Mouse (Mus musculus): Measurements from ENCODE around the gene Thsd7a. TPM values are rescaled to one million over a fixed set of nuclear protein-coding genes. Genes with fewer than 3 reads are reported as not detected.

The Thsd7a gene
- polyA plus RNA-seq, 1 experiment from 2014 or later: 29.8 TPM

DNA sequence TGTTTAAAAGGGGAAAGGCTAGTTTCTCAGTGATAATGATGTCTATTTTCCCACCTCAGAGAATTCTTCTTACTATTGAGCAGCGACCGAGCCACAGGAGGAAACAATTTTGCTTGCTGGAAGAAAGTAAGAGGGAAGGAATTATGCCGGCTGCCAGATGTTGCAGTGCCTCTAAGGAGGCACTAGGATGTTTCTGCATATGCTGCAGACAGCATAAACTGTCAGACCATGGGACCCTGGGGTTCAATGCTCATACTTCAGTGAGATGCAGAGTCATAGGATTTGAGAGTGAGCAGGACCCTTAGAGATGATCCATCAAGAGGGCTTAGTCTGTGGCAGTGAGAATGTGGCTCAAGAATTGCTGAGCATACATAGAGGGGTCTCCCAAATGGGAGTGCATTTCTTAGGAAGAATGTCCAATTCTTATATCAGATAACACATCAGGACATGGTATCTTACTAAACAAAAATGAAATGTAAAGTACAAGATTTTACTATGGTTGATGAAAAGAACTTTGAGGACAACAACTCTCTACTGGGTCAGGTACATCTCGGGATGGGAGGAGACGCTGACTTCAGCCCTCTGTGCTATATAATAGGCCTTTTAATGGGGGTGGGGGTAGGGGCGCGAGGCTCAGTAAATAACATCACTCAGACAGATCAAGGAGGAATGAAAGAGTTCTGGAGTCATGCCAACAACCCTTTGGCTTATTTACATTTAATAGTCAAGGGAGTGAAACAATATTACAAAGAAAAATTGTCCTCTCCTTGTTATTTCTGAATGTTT lies 281.7 kb downstream of the Thsd7a start:
- H3K36me3 ChIP-seq: no peaks in the 10 kb centered on the region
- no peaks in the 10 kb centered on the region for H3K9me3 ChIP-seq
- no peak for DNase-seq (ENCODE audit: low spot score)
- H3K27ac ChIP-seq: no peak overlapping the region
- H3K4me3 ChIP-seq: no peak overlapping the region
- peaks cover 14% of the 10 kb centered on the region for H3K4me1 ChIP-seq (replicated peaks)
- WGBS: 72% methylated on average over 7 of the region's 7 CpGs
- H3K27me3 ChIP-seq (ENCODE audit: insufficient read depth, poor library complexity, severe bottlenecking): no peaks in the 10 kb centered on the region

GRCm38 (mm10) chr6:12458841-12459240 lies 290.4 kb downstream of the Thsd7a start:
- Histone ChIP-seq H3K27me3 (ENCODE audit: insufficient read depth, poor library complexity, severe bottlenecking) (no peaks in the 10 kb centered on the region), H3K36me3 (no peaks in the 10 kb centered on the region), H3K9me3 (no peaks in the 10 kb centered on the region), H3K27ac (no peak overlapping the region), H3K4me1 (replicated peaks) (no peaks in the 10 kb centered on the region), H3K4me3 (no peak overlapping the region)
- DNase-seq (ENCODE audit: low spot score): no peak
- 93% methylated on average over 4 of the region's 4 CpGs for WGBS

DNA sequence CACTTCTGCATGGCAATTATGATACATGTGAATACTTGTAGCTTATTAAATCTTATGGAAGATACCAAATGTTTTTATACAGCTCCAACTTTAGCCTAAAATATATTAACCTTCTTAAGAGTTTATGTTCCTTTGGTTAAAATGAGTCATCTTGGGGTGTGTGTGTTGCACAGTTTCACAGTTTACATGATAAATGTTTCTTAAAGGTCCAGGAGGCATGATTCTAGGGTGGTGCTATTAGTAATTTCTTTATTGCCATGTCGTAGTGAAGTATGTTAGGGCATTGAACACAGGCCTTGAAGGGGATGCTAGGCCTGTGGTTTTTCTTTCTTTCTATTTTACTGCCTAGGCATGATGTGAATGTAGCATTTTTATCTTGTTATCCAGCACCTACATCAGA lies 291.8 kb downstream of the Thsd7a start:
- DNase-seq (ENCODE audit: low spot score): no peak
- H3K9me3 ChIP-seq: no peaks in the 10 kb centered on the region
- H3K4me1 ChIP-seq (replicated peaks): no peaks in the 10 kb centered on the region
- H3K27me3 ChIP-seq (ENCODE audit: insufficient read depth, poor library complexity, severe bottlenecking): no peaks in the 10 kb centered on the region
- H3K4me3 ChIP-seq: no peak overlapping the region
- no peak overlapping the region for H3K27ac ChIP-seq
- WGBS: 90% methylated on average over 1 of the region's 1 CpGs
- H3K36me3 ChIP-seq: no peaks in the 10 kb centered on the region

DNA sequence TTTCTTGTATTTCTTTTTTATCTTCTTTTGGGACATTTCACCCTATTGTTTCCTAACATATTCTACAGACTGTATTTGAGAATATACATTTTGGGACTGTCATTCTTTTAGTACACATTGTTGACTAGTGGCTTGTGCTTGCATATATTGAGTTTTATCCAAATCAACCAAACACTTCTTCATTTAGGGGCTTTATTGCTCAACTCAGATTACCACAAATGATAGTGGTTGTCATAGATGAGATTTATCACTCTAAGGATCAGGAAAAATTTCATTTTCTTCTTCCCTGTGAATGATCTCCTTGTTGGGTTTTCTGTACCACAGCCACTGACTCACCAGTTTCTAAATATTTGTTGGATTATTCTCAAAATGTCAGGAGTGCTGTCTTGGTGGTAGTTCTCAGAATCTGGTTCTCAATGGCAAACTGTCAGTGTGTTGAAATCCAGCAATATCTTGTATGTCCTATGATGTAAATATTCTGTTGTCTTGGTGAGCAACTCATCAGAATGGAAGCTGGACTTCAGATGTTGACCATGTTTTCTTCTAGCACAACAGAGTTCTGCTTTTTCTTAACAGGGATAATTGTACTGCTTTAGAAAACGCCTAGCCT lies 294.2 kb downstream of the Thsd7a start:
- WGBS: 78% methylated on average over 1 of the region's 1 CpGs
- no peaks in the 10 kb centered on the region for H3K4me1 ChIP-seq (replicated peaks)
- H3K9me3 ChIP-seq: no peaks in the 10 kb centered on the region
- H3K36me3 ChIP-seq: no peaks in the 10 kb centered on the region
- H3K4me3 ChIP-seq: no peak overlapping the region
- H3K27ac ChIP-seq: no peak overlapping the region
- no peaks in the 10 kb centered on the region for H3K27me3 ChIP-seq (ENCODE audit: insufficient read depth, poor library complexity, severe bottlenecking)
- no peak for DNase-seq (ENCODE audit: low spot score)

GRCm38 (mm10) chr6:12454132-12454531 lies 295.1 kb downstream of the Thsd7a start:
- no peaks in the 10 kb centered on the region for H3K36me3 ChIP-seq
- no peak overlapping the region for H3K4me3 ChIP-seq
- no peak overlapping the region for H3K27ac ChIP-seq
- DNase-seq (ENCODE audit: low spot score): no peak
- 72% methylated on average over 3 of the region's 3 CpGs for WGBS
- H3K4me1 ChIP-seq (replicated peaks): no peaks in the 10 kb centered on the region
- H3K9me3 ChIP-seq: no peaks in the 10 kb centered on the region
- H3K27me3 ChIP-seq (ENCODE audit: insufficient read depth, poor library complexity, severe bottlenecking): no peaks in the 10 kb centered on the region

- DNase-seq (ENCODE audit: low spot score): no peak
- H3K4me3 ChIP-seq: no peak overlapping the region
- no peaks in the 10 kb centered on the region for H3K9me3 ChIP-seq
- 89% methylated on average over 3 of the region's 3 CpGs for WGBS
- no peaks in the 10 kb centered on the region for H3K27me3 ChIP-seq (ENCODE audit: insufficient read depth, poor library complexity, severe bottlenecking)
- H3K4me1 ChIP-seq (replicated peaks): no peaks in the 10 kb centered on the region
- H3K27ac ChIP-seq: no peak overlapping the region
- no peaks in the 10 kb centered on the region for H3K36me3 ChIP-seq
Measured at GRCm38 (mm10) chr6:12448851-12449250, 300.4 kb downstream of the Thsd7a start.

DNA sequence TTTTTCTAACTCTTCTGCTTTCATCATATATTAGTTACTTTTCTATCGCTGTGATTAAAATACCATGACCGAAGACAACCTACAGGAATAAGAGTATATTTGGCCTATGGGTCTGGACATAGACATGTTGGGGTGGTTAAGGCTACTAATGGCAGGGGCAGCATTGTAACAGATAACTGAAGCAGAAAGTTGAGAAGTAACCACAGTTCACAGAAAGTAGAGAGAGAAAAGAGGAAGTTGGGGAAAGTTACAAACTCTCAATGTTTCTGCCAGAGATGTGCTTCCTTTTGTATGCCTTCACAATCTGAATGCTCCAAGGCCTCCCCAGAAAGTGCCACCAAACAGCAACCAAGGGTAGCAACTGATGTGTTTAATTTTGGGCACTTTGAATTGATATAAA lies 303.7 kb downstream of the Thsd7a start:
- no peak overlapping the region for H3K27ac ChIP-seq
- 97% methylated on average over 2 of the region's 2 CpGs for WGBS
- H3K4me3 ChIP-seq: no peak overlapping the region
- no peaks in the 10 kb centered on the region for H3K9me3 ChIP-seq
- no peaks in the 10 kb centered on the region for H3K4me1 ChIP-seq (replicated peaks)
- no peak for DNase-seq (ENCODE audit: low spot score)
- H3K27me3 ChIP-seq (ENCODE audit: insufficient read depth, poor library complexity, severe bottlenecking): no peaks in the 10 kb centered on the region
- no peaks in the 10 kb centered on the region for H3K36me3 ChIP-seq

- DNase-seq (ENCODE audit: low spot score): no peak
- H3K4me1 ChIP-seq (replicated peaks): no peaks in the 10 kb centered on the region
Measured at GRCm38 (mm10) chr6:12439561-12439960, 309.6 kb downstream of the Thsd7a start.

GRCm38 (mm10) chr6:12419070-12419469 lies 330.1 kb downstream of the Thsd7a start:
- Histone ChIP-seq H3K4me1 (replicated peaks) (no peaks in the 10 kb centered on the region), H3K36me3 (no peaks in the 10 kb centered on the region), H3K9me3 (no peaks in the 10 kb centered on the region), H3K27ac (no peak overlapping the region), H3K27me3 (ENCODE audit: insufficient read depth, poor library complexity, severe bottlenecking) (no peaks in the 10 kb centered on the region), H3K4me3 (no peak overlapping the region)
- 90% methylated on average over 10 of the region's 10 CpGs for WGBS
- DNase-seq (ENCODE audit: low spot score): no peak

More at GRCm38 (mm10) chr6:12439561-12439960, 309.6 kb downstream of the Thsd7a start:
- Histone ChIP-seq H3K27ac (no peak overlapping the region), H3K27me3 (ENCODE audit: insufficient read depth, poor library complexity, severe bottlenecking) (no peaks in the 10 kb centered on the region), H3K4me3 (no peak overlapping the region), H3K36me3 (no peaks in the 10 kb centered on the region), H3K9me3 (no peaks in the 10 kb centered on the region)

- Histone ChIP-seq H3K4me3 (no peak overlapping the region), H3K36me3 (no peaks in the 10 kb centered on the region), H3K4me1 (replicated peaks) (no peaks in the 10 kb centered on the region), H3K9me3 (no peaks in the 10 kb centered on the region), H3K27me3 (ENCODE audit: insufficient read depth, poor library complexity, severe bottlenecking) (no peaks in the 10 kb centered on the region), H3K27ac (no peak overlapping the region)
- WGBS: 55% methylated on average over 4 of the region's 4 CpGs
- no peak for DNase-seq (ENCODE audit: low spot score)
Measured at GRCm38 (mm10) chr6:12416976-12417375, 332.2 kb downstream of the Thsd7a start.

DNA sequence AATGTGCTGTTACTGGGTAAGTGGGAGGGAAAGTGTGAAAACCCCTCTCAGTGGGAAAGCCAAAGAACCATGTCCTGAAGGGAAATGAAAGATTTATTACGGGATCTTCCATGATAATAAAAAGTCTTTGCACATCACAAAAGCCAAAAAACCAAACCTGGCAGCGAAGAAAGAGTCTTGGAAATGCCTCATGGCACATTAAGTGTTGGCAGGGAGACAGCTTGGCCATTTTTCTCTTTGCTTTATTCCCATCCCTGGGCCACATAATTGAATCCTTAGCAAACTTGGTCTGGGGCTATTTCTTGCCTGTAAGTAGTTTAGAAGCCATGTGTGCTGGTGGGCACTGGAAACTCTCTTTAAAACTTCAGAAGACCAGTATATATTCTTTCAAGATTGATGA lies 344.8 kb downstream of the Thsd7a start:
- Histone ChIP-seq H3K4me1 (replicated peaks) (no peaks in the 10 kb centered on the region), H3K27ac (no peak overlapping the region), H3K9me3 (no peaks in the 10 kb centered on the region), H3K36me3 (no peaks in the 10 kb centered on the region), H3K4me3 (no peak overlapping the region), H3K27me3 (ENCODE audit: insufficient read depth, poor library complexity, severe bottlenecking) (no peaks in the 10 kb centered on the region)
- DNase-seq (ENCODE audit: low spot score): no peak
- WGBS: 88% methylated on average over 2 of the region's 2 CpGs

- Histone ChIP-seq H3K27me3 (ENCODE audit: insufficient read depth, poor library complexity, severe bottlenecking) (no peaks in the 10 kb centered on the region), H3K9me3 (no peaks in the 10 kb centered on the region), H3K27ac (no peak overlapping the region), H3K4me1 (replicated peaks) (no peaks in the 10 kb centered on the region), H3K36me3 (no peaks in the 10 kb centered on the region), H3K4me3 (no peak overlapping the region)
- WGBS: 93% methylated on average over 1 of the region's 1 CpGs
- DNase-seq (ENCODE audit: low spot score): no peak
Measured at GRCm38 (mm10) chr6:12402996-12403395, 346.2 kb downstream of the Thsd7a start.

DNA sequence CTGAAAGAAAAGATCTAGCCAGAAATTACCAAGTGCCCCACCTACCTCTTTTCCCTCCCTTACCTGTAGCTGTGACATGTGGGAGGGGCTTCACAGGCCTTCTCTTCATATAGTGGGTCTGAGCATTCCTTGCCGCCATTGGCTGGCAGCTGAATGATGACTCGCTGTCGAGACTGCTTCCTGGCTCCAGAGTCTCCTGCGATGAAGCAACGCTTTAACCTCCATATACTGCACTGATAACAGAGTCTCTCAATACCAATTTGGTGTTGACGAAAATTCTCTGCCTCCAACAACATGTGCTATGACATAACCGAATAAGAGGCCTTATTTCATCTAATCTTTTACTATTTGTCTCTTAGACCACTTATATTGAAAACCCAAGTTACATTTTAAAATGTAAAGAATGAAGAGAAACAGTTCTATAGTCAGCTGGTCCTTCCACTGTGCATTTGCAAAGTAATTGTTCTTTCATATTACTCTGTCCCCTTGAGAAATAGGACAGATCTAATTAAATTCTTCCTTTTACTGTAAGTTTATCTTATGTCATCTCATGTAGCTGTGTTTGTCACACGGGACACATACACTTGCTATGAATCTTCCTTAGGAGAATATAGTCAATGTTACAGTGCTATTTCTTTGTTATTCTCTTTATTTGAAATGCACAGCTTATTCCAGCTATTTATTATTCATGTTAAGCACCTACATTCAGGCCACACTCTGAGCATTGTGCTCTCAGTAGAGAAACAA lies 351.3 kb downstream of the Thsd7a start:
- WGBS: 88% methylated on average over 8 of the region's 8 CpGs
- no peaks in the 10 kb centered on the region for H3K9me3 ChIP-seq
- H3K4me1 ChIP-seq (replicated peaks): no peaks in the 10 kb centered on the region
- H3K36me3 ChIP-seq: no peaks in the 10 kb centered on the region
- H3K27ac ChIP-seq: no peak overlapping the region
- no peak overlapping the region for H3K4me3 ChIP-seq
- DNase-seq (ENCODE audit: low spot score): no peak
- no peaks in the 10 kb centered on the region for H3K27me3 ChIP-seq (ENCODE audit: insufficient read depth, poor library complexity, severe bottlenecking)

Measured in hindbrain, embryonic 10.5 days (tissue).